Mouse (Mus musculus) heart, embryonic 12.5 days (tissue): ENCODE results near the gene Fry. TPM values are rescaled to one million over a fixed set of nuclear protein-coding genes. Genes with fewer than 3 reads are reported as not detected.
A peak's percentile ranks its signal among the peaks of the same experiment; 100 is the strongest.

Experiments
- ATAC-seq: fragments of 200-750 bp; cut with Nextera tagmentation; 2 replicates; pipeline ENCODE4 v1.8.0; 2017; ENCODE audit warnings: moderate TSS enrichment, moderate library complexity; ENCODE audit not compliant: insufficient number of reproducible peaks, low FRiP score
- H3K27ac ChIP-seq: fragments of 300-500 bp; sonication (generic); 2 replicates; pipeline ENCODE4 v1.5.1; 2016; ENCODE audit warnings: mild to moderate bottlenecking, moderate library complexity; ENCODE audit not compliant: poor library complexity, severe bottlenecking
- H3K27me3 ChIP-seq: fragments of 300-500 bp; sonication (generic); replicated peaks from 2 replicates; pipeline ENCODE4 v1.6.1; 2016; ENCODE audit warnings: mild to moderate bottlenecking, moderate library complexity
- H3K36me3 ChIP-seq: fragments of 300-500 bp; sonication (generic); 2 replicates; pipeline ENCODE4 v1.6.1; 2016; ENCODE audit warnings: mild to moderate bottlenecking, moderate library complexity
- H3K4me1 ChIP-seq: fragments of 300-500 bp; sonication (generic); replicated peaks from 2 replicates; pipeline ENCODE4 v1.6.1; 2016; ENCODE audit warnings: mild to moderate bottlenecking
- H3K4me2 ChIP-seq: fragments of 300-500 bp; sonication (generic); 2 replicates; pipeline ENCODE4 v1.6.1; 2016; ENCODE audit warnings: mild to moderate bottlenecking, moderate library complexity
- H3K4me3 ChIP-seq: fragments of 300-500 bp; sonication (generic); 2 replicates; pipeline ENCODE4 v1.5.1; 2016; ENCODE audit warnings: mild to moderate bottlenecking
- H3K9ac ChIP-seq: fragments of 300-500 bp; sonication (generic); 2 replicates; pipeline ENCODE4 v1.6.1; 2016; ENCODE audit warnings: mild to moderate bottlenecking, moderate library complexity
- H3K9me3 ChIP-seq: fragments of 300-500 bp; sonication (generic); replicated peaks from 2 replicates; pipeline ENCODE4 v1.6.1; 2016; ENCODE audit warnings: mild to moderate bottlenecking, moderate library complexity
- WGBS: fragments of 180-500 bp; shearing (Covaris S2); methylation state at CpG from one replicate; pipeline ENCODE4 v1.1.7; 2016; 5-methylcytosine and 5-hydroxymethylcytosine counted together
- polyA plus RNA-seq: library from polyadenylated mRNA; unstranded; fragments of >200 nt; fragmentation: Nextera tagmentation; extraction: Ambion mirVana; gene quantifications from 2 replicates; pipeline ENCODE4 v1.2.1, GENCODE M21; 2016

The Fry gene
- polyA plus RNA-seq, 1 experiment from 2014 or later, result 30.6 TPM

DNA sequence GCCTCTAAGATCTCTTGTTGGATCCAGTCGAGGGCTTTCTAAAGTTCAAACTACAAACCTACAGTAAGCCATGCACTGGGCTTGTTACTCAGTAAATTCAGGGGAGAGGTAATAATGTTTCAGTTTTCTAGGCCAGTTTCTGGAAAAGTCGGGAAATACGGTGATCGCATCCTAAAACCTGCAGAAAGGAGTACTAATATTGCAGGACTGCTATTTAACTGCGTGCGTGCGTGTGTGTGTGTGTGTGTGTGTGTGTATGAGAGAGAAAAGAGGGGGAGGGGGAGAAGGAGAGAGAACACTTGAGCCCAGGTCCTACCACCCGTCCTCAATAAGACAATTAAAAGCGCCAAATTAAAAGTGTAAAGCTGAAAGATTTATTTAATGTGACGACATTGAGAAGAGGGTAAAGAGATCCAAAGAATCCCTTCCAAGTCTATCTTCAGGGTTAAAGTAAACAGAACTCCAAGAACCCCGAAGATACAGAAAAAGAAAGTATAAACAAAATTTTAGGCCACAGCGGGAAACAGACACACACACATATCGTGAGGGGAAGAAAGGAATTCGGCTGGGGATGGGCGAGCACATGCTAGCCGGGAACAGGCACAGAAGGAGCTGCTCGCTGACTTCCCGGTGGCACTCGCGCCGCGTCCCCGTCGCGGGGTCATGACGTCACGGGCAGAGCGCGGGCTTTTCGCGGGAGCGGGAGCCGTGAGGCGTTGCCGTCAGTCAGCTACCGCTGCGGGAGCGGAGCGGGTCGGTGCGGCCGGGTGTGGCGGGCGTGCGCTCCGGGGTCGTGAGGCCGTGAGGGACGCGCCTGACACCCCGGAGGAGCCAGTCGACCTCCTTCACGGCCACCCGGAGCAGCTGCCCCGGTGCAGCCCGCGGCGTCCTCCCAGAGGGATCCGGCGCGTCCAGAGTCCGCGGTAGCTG is 403.8 kb downstream of the Fry start, which contains the start of gene Brca2:
Gene Brca2, plus strand, starts transcription at position 694 of the 930 bp plus-strand sequence.
- peak; percentile 95 for ATAC-seq
- Histone ChIP-seq H3K27me3 (no peaks in the 10 kb centered on the region; the same call in 1 of the 2 replicates), H3K36me3 (0 out of 2 replicates have a peak, but pooled peaks cover 4% of the 10 kb centered on the region), H3K4me1 (peaks cover 11% of the 10 kb centered on the region), H3K9ac (peak within 1 kb of the TSS; percentile 86), H3K27ac (peak within 1 kb of the TSS; percentile 57; the same call in 1 of the 2 replicates), H3K4me3 (peak within 1 kb of the TSS; percentile 85), H3K9me3 (no peaks in the 10 kb centered on the region), H3K4me2 (peak within 1 kb of the TSS; percentile 75)
- WGBS, result 6% methylated on average over 62 of the region's 63 CpGs

GRCm38 (mm10) chr5:150522867-150523234 is 404.4 kb downstream of the Fry start:
- ATAC-seq, result no peak
- Histone ChIP-seq H3K9me3 (no peaks in the 10 kb centered on the region), H3K27me3 (no peaks in the 10 kb centered on the region), H3K36me3 (0 out of 2 replicates have a peak, but pooled peaks cover 4% of the 10 kb centered on the region), H3K9ac (peak overlapping the region; percentile 86), H3K4me1 (peaks cover 11% of the 10 kb centered on the region), H3K27ac (peak overlapping the region; percentile 57; the same call in 1 of the 2 replicates), H3K4me2 (peak overlapping the region; percentile 75), H3K4me3 (peak overlapping the region; percentile 85)
- WGBS, result 9% methylated on average over 11 of the region's 11 CpGs

DNA sequence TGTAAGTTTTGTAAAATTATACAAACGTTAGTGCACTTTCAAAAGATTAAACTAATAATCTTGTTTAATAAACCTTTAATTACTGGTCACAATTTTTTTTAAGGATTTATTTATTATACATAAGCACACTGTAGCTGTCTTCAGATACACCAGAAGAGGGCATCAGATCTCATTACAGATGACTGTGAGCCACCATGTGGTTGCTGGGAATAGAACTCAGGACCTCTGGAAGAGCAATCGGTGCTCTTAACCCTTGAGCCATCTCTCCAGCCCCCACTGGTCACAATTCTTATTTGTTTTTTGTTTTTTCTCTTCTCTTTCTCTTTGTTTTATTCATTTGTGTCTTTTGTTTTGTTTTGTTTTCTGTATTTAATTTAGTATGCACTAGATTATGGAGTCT is 406.8 kb downstream of the Fry start:
- Histone ChIP-seq H3K9me3 (no peaks in the 10 kb centered on the region), H3K4me3 (no peak overlapping the region), H3K9ac (no peak overlapping the region), H3K4me2 (no peak overlapping the region), H3K36me3 (peaks cover 10% of the 10 kb centered on the region), H3K27ac (no peak overlapping the region), H3K4me1 (peaks cover 11% of the 10 kb centered on the region), H3K27me3 (no peaks in the 10 kb centered on the region)
- WGBS, result 77% methylated on average over 2 of the region's 2 CpGs
- no peak for ATAC-seq

DNA sequence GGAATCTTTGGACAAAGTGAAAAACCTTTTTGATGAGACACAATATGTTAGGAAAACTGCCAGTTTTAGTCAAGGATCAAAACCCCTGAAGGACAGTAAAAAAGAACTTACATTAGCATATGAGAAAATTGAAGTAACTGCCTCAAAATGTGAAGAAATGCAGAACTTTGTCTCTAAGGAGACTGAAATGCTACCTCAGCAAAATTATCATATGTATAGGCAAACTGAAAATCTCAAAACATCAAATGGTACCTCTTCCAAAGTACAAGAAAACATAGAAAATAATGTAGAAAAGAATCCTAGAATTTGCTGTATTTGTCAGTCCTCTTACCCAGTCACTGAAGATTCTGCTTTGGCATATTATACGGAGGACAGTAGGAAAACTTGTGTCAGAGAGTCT is 422.9 kb downstream of the Fry start:
- Histone ChIP-seq H3K27ac (no peak overlapping the region), H3K4me3 (no peak overlapping the region), H3K27me3 (no peaks in the 10 kb centered on the region), H3K4me2 (no peak overlapping the region), H3K4me1 (no peaks in the 10 kb centered on the region), H3K9ac (no peak overlapping the region), H3K9me3 (no peaks in the 10 kb centered on the region), H3K36me3 (peaks cover 37% of the 10 kb centered on the region)
- no peak for ATAC-seq
- 98% methylated on average over 1 of the region's 1 CpGs for WGBS

- Histone ChIP-seq H3K9ac (no peak overlapping the region), H3K27ac (no peak overlapping the region)
- no peak for ATAC-seq
These were observed 424.7 kb downstream of the Fry start for GRCm38 (mm10) chr5:150543184-150543583.

More at GRCm38 (mm10) chr5:150543184-150543583, 424.7 kb downstream of the Fry start:
- no peak overlapping the region for H3K4me2 ChIP-seq
- H3K9me3 ChIP-seq, result no peaks in the 10 kb centered on the region
- no peak overlapping the region for H3K4me3 ChIP-seq
- 94% methylated on average over 2 of the region's 2 CpGs for WGBS
- H3K4me1 ChIP-seq, result no peaks in the 10 kb centered on the region
- no peaks in the 10 kb centered on the region for H3K27me3 ChIP-seq
- H3K36me3 ChIP-seq, result peaks cover 26% of the 10 kb centered on the region

Other genes with a start within 250 kb of the Fry start
- 0.23 and 0.45 TPM in 2 replicates for gene Rxfp2, start 100.0 kb upstream of the Fry start, polyA plus RNA-seq